Mouse (Mus musculus): ENCODE measurements around the gene 2010111I01Rik.

DNA sequence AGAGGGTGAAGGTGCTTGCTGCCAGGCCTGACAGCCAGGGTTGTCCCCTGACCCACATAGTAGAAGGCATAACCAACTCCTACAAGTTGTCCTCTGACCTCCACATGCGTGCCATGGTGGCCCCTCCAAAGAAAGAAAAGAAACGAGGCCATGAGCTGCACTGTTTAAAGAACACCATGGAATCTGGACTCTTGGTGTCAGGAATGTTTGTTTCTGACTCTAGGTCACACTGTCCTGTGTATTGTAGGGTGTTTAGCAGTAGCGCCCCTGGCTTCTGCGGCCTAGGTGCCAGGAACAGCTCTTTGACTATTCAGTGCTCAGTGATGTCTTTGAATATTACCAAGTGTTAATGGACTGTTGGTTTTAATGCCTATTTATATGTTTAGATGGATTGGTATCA, 8.4 kb downstream of the 2010111I01Rik start:
- TF ChIP-seq MAFK (IDR thresholded peaks at IDR 0.05; ENCODE audit: insufficient read depth, low read depth, low read length) (no peak), CHD2 (IDR thresholded peaks at IDR 0.05; ENCODE audit: low read depth, low read length) (no peak)
